Mouse (Mus musculus) limb, embryonic 10.5 days (tissue): ENCODE data around the gene Rhbdf1. TPM values are rescaled to one million over a fixed set of nuclear protein-coding genes. Genes with fewer than 3 reads are reported as not detected.

Source experiments
- DNase-seq: peaks from one replicate; pipeline ENCODE4 v3.0.0-alpha.2; 2017; ENCODE audit warnings: low spot score
- H3K27ac ChIP-seq: fragments of 300-500 bp; sonication (generic); 2 replicates; pipeline ENCODE4 v1.5.1; 2016; ENCODE audit warnings: mild to moderate bottlenecking
- H3K27me3 ChIP-seq: fragments of 300-500 bp; sonication (generic); 2 replicates; pipeline ENCODE4 v1.6.1; 2016; ENCODE audit warnings: low read depth, mild to moderate bottlenecking; ENCODE audit not compliant: poor library complexity, severe bottlenecking
- H3K36me3 ChIP-seq: fragments of 300-500 bp; sonication (generic); 2 replicates; pipeline ENCODE4 v1.6.1; 2016; ENCODE audit warnings: mild to moderate bottlenecking, moderate library complexity
- H3K4me1 ChIP-seq: fragments of 300-500 bp; sonication (generic); 2 replicates; pipeline ENCODE4 v1.6.1; 2016
- H3K4me3 ChIP-seq: fragments of 300-500 bp; sonication (generic); 2 replicates; pipeline ENCODE4 v1.5.1; 2016; ENCODE audit warnings: mild to moderate bottlenecking, moderate library complexity
- H3K9me3 ChIP-seq: fragments of 300-500 bp; sonication (generic); replicated peaks from 2 replicates; pipeline ENCODE4 v1.6.1; 2016; ENCODE audit warnings: mild to moderate bottlenecking
- WGBS: fragments of 180-500 bp; shearing (Covaris S2); methylation state at CpG from one replicate; pipeline ENCODE4 v1.1.7; 2016; 5-methylcytosine and 5-hydroxymethylcytosine counted together
- polyA plus RNA-seq: library from polyadenylated mRNA; unstranded; fragments of >200 nt; fragmentation: Nextera tagmentation; extraction: Ambion mirVana; gene quantifications from 2 replicates; pipeline ENCODE4 v1.2.1, GENCODE M21; 2016

Rhbdf1 gene
- polyA plus RNA-seq, 1 experiment from 2014 or later = 28.1 TPM

DNA sequence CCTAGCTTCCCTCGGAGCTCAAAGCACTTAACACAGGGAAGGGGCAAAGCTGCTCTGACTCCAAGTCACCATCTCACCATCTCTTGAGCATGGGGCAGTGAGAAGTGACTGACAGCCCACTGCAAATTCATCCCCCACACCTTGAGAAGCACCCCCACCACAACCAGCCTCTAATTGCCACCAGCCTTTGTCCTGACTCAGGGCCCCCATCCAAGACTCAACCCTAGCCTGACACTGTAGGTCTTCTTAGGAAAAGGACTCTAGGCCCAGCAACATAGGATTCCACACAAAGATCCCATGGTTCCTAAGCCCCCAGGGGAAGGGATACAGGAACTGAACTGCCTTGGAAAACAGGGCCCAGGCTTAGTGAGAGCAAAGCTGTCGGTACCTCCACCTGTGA, 14.0 kb upstream of the Rhbdf1 start:
- H3K36me3 ChIP-seq = peaks cover 96% of the 10 kb centered on the region
- 81% methylated on average over 2 of the region's 2 CpGs for WGBS

DNA sequence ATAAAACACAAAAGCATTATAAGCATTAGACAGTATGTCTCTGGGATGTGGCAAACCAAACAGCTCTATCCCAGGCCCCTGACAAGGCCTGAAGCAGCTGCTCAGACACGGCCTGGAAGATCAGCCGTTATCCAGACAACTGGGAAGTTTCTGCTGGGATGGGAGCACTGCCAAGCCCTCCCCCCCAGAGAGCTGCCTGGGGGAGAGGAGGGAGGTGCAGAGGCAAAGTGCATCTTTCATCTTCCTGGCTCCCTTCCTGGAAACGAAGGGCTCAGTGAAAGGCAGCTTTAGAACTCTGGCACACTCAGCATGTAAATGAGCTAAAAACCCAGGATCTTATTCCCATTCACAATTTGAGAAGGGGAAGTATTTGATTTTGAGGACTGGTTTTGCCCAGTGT, 13.5 kb upstream of the Rhbdf1 start:
- 67% methylated on average over 3 of the region's 3 CpGs for WGBS
- H3K4me3 ChIP-seq = no peak overlapping the region
- H3K36me3 ChIP-seq = peaks cover 96% of the 10 kb centered on the region
- peaks cover 6% of the 10 kb centered on the region for H3K4me1 ChIP-seq
- H3K27ac ChIP-seq = no peak overlapping the region
- H3K9me3 ChIP-seq = no peaks in the 10 kb centered on the region
- no peak for DNase-seq
- H3K27me3 ChIP-seq = no peaks in the 10 kb centered on the region

More for the DNA sequence above, 14.0 kb upstream of the Rhbdf1 start:
- H3K27ac ChIP-seq = no peak overlapping the region
- DNase-seq = no peak
- no peaks in the 10 kb centered on the region for H3K27me3 ChIP-seq
- H3K9me3 ChIP-seq = no peaks in the 10 kb centered on the region
- peaks cover 6% of the 10 kb centered on the region for H3K4me1 ChIP-seq
- no peak overlapping the region for H3K4me3 ChIP-seq

DNA sequence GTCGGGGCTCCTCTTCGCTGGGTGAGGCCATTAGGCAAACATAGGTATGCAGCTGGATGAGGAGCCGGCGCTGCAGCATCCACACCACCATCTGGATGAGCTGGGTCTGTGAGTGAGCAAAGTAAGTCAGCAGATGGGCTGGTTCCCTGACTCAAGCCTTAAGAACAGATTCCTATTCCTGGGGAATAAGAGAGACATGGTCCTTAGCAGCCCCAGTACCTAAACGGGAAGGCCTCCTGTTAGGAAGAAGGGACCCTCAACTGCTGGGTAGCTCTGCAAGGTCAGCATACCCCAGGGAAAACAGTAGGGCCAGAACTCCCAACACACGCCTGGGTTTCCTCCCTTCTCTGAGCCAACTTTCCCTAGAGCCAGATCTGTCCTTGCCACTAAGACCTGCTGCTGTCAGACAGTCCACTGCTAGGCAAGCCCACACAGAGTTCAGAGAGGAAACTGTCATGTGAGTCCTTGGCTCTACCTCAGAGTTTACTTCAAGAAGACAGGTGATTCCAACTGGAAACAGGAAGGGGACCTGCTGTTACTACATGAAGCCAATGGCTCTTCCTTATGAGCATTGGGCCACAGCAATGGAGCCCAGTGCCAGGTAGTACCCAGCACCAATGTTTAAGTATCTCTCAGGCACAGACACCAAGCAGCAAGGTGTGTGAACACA, 12.9 kb upstream of the Rhbdf1 start:
- Histone ChIP-seq H3K4me1 (peaks cover 6% of the 10 kb centered on the region), H3K36me3 (peaks cover 96% of the 10 kb centered on the region), H3K27me3 (no peaks in the 10 kb centered on the region), H3K9me3 (no peaks in the 10 kb centered on the region), H3K27ac (no peak overlapping the region), H3K4me3 (no peak overlapping the region)
- WGBS = 91% methylated on average over 6 of the region's 6 CpGs
- no peak for DNase-seq

DNA sequence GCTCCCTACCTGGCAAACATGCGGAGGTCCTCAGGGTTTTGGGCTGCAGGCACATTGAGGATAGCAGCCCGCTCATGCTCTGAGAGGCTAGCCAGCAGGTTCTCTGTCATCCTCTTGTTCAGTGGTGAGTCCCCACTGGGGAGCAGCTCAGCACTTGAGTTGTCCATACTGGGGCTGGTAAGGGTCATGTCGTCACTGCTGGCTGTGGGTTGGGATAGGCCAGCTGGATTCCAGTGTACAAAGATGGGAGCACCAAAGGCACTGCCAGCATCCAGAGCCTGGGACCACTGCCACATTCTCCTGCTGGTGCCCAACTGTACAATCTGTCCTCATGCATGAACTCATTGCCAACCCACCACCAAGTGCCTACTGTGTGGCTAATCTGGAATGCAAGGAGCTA, 11.8 kb upstream of the Rhbdf1 start:
- Histone ChIP-seq H3K36me3 (peaks cover 98% of the 10 kb centered on the region), H3K4me1 (peaks cover 6% of the 10 kb centered on the region), H3K9me3 (no peaks in the 10 kb centered on the region), H3K27ac (no peak overlapping the region), H3K4me3 (no peak overlapping the region), H3K27me3 (no peaks in the 10 kb centered on the region)
- WGBS = 94% methylated on average over 3 of the region's 3 CpGs
- no peak for DNase-seq

DNA sequence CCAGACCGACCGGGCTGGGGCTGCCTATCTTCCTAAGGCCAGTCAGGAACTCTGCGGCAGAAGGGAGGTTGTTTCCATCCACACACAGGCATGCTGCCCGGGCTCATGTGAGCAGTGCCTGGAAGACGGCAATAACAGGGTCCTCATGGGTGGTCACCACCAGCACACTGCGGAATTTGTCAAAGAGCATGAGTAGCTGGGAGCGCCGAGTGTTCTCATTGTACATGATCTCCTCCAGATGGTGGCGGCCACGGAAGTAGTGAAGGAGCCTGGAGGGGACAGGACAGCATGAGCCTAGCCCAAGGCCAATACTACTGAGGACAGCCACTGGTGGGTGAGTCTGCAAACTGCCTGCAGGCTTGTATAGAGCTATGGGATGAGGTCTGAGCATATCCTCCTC, 10.7 kb upstream of the Rhbdf1 start:
- Histone ChIP-seq H3K4me1 (peaks cover 7% of the 10 kb centered on the region), H3K27ac (no peak overlapping the region), H3K27me3 (no peaks in the 10 kb centered on the region), H3K9me3 (no peaks in the 10 kb centered on the region), H3K4me3 (no peak overlapping the region), H3K36me3 (peaks cover 99% of the 10 kb centered on the region)
- DNase-seq = no peak
- WGBS = 85% methylated on average over 10 of the region's 10 CpGs

DNA sequence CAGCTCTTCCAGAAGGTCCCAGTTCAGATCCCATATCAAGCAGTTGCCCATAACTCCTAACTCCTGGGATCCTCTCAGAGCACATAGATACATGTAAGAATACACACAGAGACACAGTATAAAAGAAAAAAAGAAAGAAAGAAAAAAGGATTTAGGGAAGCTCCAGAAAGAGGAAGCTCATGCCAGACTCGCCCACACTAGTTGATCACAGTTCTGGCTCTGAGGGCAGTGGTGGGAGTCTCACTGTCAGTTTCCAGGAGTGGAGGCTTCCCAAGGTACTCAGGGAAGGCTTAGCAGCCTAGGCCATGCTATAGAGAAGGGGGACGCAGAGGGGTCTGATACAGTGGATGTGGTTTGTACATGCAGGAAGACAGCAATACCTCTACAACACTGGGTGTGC, 9.0 kb upstream of the Rhbdf1 start:
- peaks cover 83% of the 10 kb centered on the region for H3K36me3 ChIP-seq
- 91% methylated on average over 2 of the region's 2 CpGs for WGBS
- DNase-seq = no peak

DNA sequence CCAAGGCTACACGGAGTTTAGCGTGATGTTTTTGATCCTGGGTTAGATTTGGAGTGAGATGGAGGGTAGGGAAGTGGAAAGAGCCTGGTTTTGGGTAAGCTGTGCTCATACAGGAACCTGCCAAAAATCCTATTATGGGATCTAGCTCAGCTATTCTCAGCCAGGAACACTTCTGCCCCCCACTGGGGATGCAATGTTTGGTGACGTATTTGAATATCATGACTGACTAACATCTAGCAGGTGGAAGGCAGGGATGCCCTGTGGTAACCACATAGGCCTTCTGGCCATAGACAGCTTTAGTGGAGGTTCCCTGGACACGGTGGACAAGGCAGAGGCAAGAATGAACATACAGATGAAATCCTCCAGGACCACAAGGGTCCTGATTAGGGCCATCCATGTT, 8.1 kb upstream of the Rhbdf1 start:
- peaks cover 74% of the 10 kb centered on the region for H3K36me3 ChIP-seq
- no peak overlapping the region for H3K4me3 ChIP-seq
- H3K4me1 ChIP-seq = peaks cover 30% of the 10 kb centered on the region
- DNase-seq = no peak
- 87% methylated on average over 4 of the region's 4 CpGs for WGBS
- H3K27me3 ChIP-seq = no peaks in the 10 kb centered on the region
- no peaks in the 10 kb centered on the region for H3K9me3 ChIP-seq
- no peak overlapping the region for H3K27ac ChIP-seq

More for the DNA sequence above, 9.0 kb upstream of the Rhbdf1 start:
- no peaks in the 10 kb centered on the region for H3K9me3 ChIP-seq
- H3K27me3 ChIP-seq = no peaks in the 10 kb centered on the region
- H3K4me1 ChIP-seq = peaks cover 21% of the 10 kb centered on the region
- no peak overlapping the region for H3K4me3 ChIP-seq
- H3K27ac ChIP-seq = no peak overlapping the region

DNA sequence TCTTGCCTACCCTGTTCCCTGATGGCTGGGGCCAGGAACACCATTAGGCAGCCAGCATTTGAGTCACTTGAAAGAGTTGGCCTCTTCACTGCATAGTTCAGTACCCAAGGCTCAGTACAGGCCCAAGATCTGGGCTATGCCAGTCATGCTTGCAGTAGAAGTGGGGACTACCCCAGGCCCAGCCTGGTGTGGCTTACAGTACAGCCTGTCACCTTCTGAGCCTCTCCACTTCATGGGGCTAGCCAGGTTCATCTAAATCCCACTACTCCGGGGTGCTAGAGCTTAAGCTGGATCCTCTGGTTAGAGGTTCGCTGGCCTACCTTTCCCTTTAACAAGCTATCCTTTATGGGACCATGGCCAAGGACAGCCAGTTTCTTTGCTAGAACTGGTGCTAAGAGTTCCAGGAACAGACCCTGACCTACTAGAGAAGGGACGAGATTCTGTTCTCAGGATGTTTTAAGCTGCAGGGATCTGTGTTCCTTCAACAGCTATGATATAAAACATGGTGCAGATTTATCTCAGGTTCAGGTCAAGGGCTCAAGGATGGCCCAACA, 6.3 kb upstream of the Rhbdf1 start:
- H3K27ac ChIP-seq = no peak overlapping the region
- H3K4me1 ChIP-seq = peaks cover 44% of the 10 kb centered on the region
- WGBS = 92% methylated on average over 3 of the region's 3 CpGs
- H3K27me3 ChIP-seq = 0 out of 2 replicates have a peak, but pooled peaks cover 7% of the 10 kb centered on the region
- no peak for DNase-seq
- no peaks in the 10 kb centered on the region for H3K9me3 ChIP-seq
- H3K36me3 ChIP-seq = peaks cover 55% of the 10 kb centered on the region
- H3K4me3 ChIP-seq = no peak overlapping the region

DNA sequence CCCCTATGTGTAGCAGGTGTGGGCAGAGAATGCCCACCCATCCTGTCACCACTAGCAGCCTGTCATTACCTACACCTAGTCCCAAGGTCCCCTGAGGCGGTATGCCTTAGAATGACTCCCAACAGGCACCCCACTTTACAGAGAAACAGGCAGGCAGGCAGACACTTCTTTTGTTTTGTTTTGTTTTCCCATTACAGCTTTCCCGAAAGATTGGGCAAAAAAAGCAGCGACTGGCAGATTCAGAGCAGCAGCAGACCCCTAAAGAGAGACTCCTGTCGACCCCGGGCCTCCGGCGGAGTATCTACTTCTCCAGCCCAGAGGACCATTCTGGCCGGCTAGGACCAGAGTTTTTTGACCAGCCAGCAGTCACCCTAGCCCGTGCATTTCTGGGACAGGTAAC, 5.5 kb upstream of the Rhbdf1 start:
- no peak for DNase-seq

DNA sequence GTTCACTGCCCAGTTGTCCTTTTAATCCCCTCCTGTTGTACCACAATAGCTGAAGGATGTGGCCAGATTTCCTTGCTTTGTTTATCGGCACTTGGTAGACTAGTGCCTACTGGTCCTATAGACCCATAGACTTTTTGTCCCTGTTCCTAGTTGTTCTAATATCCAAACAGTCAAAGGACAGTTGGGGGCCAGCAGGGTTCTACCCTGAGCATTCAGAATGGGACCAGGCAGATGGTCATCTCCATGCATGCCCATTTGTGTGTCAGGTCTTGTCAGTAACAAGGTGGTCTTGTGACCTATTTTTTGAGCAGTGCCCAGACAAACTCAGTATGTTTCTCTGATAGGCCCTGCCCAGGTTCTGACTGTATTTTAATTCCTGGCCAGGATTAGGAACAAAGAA, 4.9 kb upstream of the Rhbdf1 start:
- Histone ChIP-seq H3K4me3 (peak overlapping the region; percentile 70), H3K4me1 (peaks cover 51% of the 10 kb centered on the region), H3K9me3 (no peaks in the 10 kb centered on the region), H3K36me3 (peaks cover 42% of the 10 kb centered on the region), H3K27me3 (peaks cover 13% of the 10 kb centered on the region; the same call in 1 of the 2 replicates), H3K27ac (peak overlapping the region; percentile 96)
- 71% methylated on average over 1 of the region's 1 CpGs for WGBS
- no peak for DNase-seq

More for the DNA sequence above, 5.5 kb upstream of the Rhbdf1 start:
- H3K4me1 ChIP-seq = peaks cover 46% of the 10 kb centered on the region
- peaks cover 47% of the 10 kb centered on the region for H3K36me3 ChIP-seq
- peaks cover 13% of the 10 kb centered on the region; the same call in 1 of the 2 replicates for H3K27me3 ChIP-seq
- H3K27ac ChIP-seq = peak overlapping the region; percentile 96; the same call in 1 of the 2 replicates
- H3K9me3 ChIP-seq = no peaks in the 10 kb centered on the region
- WGBS = 91% methylated on average over 9 of the region's 9 CpGs
- peak overlapping the region; percentile 70; the same call in 1 of the 2 replicates for H3K4me3 ChIP-seq

DNA sequence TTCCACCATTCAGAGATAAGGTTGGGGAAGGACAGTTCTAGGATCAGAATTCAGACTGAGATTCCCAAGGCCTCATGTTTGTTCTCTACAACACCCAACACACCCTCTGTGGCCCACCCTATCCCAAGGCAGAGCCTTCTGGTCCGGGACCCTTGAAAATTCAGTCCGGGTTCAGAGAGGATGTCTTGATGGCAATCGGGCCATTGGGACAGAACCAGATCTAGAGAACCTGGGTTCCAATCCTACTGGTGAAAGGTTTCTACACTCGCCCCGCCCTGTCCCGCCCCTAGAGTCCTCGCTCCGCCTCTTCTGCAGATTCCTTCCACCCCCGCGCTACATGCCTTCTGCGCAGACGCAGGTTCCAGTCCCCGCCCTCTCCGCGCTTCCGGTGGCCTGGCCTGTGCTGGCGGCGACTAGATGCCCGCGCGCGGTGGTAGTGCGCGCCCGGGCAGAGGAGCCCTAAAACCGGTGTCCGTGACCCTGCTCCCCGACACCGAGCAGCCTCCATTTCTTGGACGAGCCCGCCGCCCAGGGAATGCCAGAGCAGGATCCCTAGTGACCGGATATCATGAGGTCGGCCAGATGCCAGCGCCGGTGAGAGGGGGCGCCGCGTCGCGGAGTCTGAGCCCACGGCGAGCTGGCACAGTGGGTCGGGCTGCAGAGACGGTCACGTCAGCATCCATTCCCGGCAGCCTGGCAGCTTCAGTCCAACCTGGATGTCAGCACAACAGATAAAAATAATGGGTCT, 4.2 kb upstream of the Rhbdf1 start, which contains the start of gene Mpg:
Gene Mpg (plus strand): TSS at position 382 of the 748 bp plus-strand sequence.
- Histone ChIP-seq H3K9me3 (no peaks in the 10 kb centered on the region), H3K27me3 (peaks cover 13% of the 10 kb centered on the region; the same call in 1 of the 2 replicates), H3K4me1 (peaks cover 58% of the 10 kb centered on the region), H3K27ac (peak within 1 kb of the TSS; percentile 96), H3K4me3 (peak within 1 kb of the TSS; percentile 70), H3K36me3 (peaks cover 35% of the 10 kb centered on the region)
- peak; percentile 92 for DNase-seq
- 3% methylated on average over 47 of the region's 47 CpGs for WGBS

DNA sequence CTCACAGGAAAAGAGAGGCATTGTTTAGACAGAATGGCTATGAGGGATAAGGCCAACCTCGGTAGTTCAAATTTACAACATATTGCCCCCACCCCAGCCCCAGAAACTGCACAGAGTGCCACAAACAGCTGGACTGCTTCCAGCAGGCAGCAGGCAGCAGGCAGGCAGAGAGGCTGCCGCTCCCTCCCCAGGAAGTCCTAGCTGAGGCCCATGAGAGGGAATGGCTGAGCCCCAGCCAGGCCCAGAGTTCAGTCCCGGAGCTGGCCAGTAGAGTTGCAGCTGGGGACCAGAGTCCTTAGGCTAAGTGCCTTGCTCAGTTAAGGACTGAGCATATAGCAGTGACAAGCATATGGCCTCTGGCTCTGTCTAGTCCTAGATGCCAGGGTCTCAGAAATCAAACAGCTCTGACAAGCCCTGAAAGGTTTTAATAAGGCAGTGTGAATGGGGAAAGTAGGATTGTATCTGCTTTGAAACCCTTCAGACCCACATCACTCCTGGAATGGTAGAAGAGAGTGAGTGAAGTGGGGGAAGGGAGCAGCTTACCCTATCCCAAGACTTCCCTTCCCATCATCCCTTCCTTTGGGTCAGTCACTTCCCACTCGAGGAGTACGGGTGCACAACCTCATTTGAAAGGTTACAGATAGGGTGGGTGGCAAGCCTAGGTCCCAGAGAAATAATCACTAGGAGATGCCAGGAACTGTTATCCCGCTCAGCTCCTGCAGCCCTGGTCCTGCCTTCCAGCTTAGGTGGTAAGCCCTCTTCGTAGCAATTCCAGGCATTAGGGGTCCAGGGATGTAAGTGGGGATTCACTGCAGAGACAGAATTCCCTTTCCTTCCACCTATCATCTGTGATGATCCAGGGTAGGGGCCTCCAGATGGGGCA, 3.4 kb upstream of the Rhbdf1 start:
- Histone ChIP-seq H3K4me3 (peak overlapping the region; percentile 70), H3K36me3 (peaks cover 26% of the 10 kb centered on the region), H3K27ac (peak overlapping the region; percentile 96), H3K9me3 (no peaks in the 10 kb centered on the region), H3K4me1 (peaks cover 67% of the 10 kb centered on the region), H3K27me3 (peaks cover 13% of the 10 kb centered on the region; the same call in 1 of the 2 replicates)
- DNase-seq = peak; percentile 56
- 58% methylated on average over 7 of the region's 7 CpGs for WGBS
